Mouse (Mus musculus): ENCODE data around the gene Krtap8-1.

The Krtap8-1 gene

DNA sequence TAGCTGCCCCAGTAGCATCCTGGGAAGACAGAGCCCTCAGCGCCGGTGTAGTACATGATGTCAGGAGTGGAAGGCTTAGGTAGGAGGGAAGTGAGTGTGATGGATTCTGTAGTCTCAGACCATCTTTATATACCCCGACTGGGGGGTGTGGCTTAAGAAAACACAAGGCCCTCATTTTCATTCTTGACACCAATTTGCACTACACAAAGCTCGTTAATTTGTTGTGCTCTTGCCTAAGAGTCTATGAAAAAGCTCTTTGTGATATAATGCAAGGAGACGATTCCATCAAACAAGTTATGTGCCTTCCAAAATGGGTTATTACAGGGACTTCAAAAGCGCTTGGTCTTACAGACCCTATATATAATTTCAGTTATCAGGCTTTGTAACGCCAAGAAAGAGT, at the start of gene Krtap8-1:
Gene Krtap8-1, minus strand, starts transcription at position 101 of the 400 bp plus-strand sequence.
- ATAC-seq (ENCODE audit: low TSS enrichment): no peak

DNA sequence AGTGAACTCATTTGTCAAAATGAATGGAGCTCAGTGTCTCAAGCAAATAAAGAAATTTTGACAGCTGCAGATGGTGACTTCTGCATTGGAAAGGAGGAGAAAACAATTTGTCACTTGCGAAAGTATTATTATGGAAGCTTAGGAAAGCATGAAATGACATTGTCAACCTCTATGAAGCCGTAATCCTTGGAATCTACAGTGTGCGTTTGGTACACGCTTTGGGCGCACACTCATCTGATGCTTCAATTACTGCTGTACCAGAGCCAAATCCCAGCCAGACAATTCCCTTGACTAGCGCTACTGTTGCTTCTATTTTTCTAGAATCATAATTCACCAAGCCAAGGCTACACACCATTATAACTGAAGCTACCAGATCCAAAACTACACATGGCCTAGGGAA, 49.6 kb upstream of the Krtap8-1 start:
- no peak for ATAC-seq (ENCODE audit: low TSS enrichment)

DNA sequence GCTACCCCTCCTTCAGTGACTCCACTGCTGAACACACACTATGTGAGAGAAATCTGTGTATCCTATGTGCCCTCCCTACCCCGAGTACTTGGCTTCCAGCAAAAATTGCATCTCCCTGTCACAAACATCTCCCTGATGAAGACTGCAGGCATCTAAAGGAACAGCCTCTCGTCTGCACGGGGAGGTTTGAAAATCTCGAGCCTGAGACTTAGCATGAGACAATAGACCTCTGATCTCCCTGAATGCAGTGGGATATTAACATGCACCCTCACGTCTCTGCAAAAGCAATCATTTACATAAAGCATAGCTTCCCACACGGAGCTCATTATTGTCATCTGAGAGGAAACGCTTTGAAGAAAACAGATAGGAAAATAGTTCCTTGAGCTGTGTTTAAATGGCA, 42.8 kb upstream of the Krtap8-1 start:
- peak; percentile 50 for ATAC-seq (ENCODE audit: low TSS enrichment)

DNA sequence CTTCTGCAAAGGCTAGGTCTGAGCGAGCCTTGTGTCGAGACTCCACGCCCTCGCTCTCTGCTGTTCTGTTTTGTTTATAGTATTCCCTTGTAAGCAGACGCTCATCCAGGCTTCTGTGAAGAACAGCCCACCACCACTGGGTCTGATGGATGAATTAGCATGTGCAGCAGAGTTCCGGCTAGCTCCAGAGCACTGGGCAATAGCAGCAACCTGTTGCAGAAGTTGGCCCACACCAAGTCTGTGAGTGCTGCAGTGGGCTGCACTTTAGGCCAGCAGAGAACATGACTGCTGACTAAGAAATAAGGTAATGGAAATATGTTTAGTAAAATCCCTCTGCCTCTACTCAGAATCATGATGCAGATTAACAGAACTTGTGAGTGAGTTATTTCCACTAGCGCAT, 42.1 kb upstream of the Krtap8-1 start:
- ATAC-seq (ENCODE audit: low TSS enrichment): no peak

DNA sequence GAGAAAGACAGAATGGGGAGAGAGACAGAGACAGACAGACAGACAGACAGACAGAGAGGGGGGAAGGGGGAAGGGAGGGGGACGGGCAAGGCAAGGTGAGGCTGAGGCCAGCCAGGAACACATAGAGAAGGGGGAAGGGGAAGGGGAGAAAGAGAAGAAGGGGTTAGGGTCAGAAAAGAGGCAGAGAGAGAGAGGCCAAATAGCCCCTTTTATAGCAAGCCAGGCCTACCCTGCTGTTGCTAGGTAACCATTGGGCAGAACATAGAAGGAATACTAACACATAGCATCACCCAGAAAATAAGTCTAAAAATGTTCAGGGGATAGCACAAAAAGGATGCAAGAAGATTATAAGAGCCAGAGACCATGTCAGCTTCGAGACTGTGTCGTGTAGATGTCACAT, 40.6 kb upstream of the Krtap8-1 start:
- peak; percentile 69; the same call in 1 of the 2 replicates for ATAC-seq (ENCODE audit: low TSS enrichment)

GRCm38 (mm10) chr16:89520996-89521395, 33.2 kb upstream of the Krtap8-1 start:
- no peak for ATAC-seq (ENCODE audit: low TSS enrichment)

DNA sequence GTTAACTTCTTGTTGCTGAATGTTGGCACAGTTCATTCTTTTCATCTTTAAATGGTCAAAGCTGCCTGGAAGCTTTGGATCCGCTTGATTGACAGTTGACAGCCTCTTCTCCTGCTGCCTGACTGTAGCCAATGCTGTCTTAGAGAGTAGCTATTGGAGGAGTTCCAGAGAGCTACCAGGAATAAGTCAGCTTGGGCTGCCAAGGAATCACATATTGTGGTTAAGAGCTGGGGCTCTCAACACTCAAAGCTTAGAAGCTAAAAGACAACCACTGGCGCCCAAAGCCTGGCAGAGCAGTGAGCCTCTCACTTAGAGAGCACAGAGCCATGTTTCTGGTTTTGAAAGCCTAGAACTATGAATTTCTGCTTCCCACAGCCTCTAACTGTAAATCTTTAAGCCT, 32.8 kb upstream of the Krtap8-1 start:
- peak; percentile 73 for ATAC-seq (ENCODE audit: low TSS enrichment)

DNA sequence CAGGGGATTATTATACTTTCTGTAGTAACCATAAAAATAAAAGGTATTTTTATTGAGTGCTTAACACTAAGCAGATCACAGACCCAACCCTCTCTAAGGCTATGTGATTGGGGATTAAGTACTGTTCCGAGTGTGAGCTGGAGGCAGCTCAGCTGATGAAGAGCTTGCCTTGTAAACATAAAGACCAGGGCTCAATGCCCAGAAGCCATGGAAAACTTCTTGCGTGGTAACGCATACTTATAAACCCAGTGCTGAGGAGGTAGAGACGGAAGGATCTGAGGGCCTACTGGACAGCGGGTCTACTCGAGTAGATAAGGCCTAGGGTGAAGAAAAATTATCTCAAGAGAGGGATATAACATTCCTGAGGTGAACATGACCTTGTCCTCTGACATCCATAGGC, 32.3 kb upstream of the Krtap8-1 start:
- ATAC-seq (ENCODE audit: low TSS enrichment): no peak

- ATAC-seq (ENCODE audit: low TSS enrichment): 0 out of 2 replicates have a peak, but pooled peaks have one; percentile 71
Observed at GRCm38 (mm10) chr16:89517635-89518034, 29.9 kb upstream of the Krtap8-1 start.

DNA sequence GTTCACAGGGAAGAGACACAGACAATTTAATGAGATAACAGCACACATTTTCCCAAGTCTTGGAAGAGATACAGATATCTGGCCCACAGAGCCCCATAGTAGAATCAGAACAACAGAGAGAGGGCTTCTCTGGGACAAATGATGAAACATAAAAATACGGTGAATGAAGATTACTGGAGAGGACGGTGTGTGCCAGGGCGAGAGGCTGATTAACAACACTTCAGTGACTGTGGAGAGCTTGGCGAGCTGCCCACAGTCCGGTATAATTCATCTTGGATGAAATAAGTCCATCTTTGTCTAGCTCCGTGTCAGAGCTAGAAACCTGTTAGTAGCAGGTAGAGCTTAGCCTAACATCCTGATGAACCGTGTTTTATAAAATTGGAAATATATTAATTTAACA, 25.7 kb upstream of the Krtap8-1 start:
- ATAC-seq (ENCODE audit: low TSS enrichment): no peak

GRCm38 (mm10) chr16:89508223-89508622, 20.5 kb upstream of the Krtap8-1 start, which contains the start of gene Krtap7-1:
Krtap7-1 (minus strand) TSS chr16:89508323.
- no peak for ATAC-seq (ENCODE audit: low TSS enrichment)

GRCm38 (mm10) chr16:89503571-89503970, 15.8 kb upstream of the Krtap8-1 start:
- no peak for ATAC-seq (ENCODE audit: low TSS enrichment)

DNA sequence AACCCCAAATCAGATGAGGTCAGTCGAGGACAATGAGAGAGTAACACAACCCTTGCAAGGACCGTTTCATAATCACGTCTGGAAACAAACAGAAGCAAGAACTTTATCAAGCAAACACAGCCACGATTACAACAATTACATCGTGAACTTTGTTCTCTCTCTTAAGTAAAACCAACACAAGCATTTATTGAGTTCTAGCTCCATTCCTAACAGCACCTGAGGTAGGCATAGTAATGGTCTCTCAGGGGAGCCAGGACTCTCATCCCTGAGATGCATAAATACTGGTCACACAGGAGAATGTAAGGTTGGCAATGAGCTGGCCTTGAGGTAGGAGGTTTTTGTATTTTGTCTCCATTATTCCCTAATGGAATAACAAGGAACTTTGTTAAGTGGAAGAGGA, 14.1 kb upstream of the Krtap8-1 start:
- ATAC-seq (ENCODE audit: low TSS enrichment): no peak

DNA sequence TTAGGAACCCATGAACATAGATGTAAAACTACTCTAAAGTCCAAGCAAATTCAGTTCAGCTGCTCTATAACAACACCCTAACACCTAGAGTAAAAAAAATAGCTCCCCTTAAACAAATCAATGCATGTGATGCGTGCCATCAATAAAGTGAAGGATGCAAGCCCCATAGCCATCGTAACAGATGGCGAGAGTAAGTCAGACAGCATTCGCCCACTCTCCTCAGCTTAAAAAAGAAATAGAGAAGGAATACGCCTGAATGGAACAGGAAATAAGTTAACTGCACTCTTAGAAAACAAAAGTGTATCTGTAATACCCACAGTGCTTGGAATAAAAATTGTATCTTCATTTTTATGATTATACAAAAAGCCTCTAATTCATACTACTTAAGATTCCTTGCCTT, 9.2 kb upstream of the Krtap8-1 start:
- peak; percentile 97 for ATAC-seq (ENCODE audit: low TSS enrichment)

DNA sequence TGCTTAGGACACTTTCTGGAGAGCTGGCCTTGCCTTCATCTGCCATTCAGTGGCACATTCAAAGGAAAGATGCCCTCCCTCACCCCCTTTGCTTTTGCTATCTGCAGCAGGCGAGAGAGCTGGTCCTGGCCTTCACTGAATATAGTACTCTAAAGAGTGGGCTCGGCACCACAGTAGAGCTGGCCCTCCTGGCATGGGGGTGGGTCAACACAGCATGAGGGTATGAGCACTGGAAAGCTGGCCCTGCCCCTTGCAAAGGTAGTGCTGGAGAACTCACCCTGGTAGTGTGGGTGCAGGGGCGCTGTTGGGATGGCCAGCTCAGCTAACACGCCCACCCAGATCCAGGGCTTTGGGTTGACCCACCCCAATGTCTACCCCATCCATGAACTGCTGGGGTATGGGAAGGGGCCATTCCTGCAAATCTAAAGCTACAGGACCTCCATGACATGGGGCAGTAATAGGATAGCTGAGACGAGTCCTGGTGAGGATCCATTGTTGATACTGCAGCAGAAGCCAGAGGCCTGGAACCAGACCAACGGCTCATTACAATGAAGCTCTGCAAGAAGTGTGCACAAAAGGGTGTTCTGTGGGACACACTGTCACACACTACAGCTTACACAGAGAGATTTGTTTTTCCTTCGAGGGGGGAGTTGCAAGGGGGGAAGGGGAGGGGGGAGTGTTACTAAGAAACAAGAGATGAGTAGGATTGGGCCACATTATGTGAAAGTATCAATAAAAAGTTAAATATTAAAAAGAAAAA, 7.8 kb upstream of the Krtap8-1 start:
- ATAC-seq (ENCODE audit: low TSS enrichment): peak; percentile 54; the same call in 1 of the 2 replicates

DNA sequence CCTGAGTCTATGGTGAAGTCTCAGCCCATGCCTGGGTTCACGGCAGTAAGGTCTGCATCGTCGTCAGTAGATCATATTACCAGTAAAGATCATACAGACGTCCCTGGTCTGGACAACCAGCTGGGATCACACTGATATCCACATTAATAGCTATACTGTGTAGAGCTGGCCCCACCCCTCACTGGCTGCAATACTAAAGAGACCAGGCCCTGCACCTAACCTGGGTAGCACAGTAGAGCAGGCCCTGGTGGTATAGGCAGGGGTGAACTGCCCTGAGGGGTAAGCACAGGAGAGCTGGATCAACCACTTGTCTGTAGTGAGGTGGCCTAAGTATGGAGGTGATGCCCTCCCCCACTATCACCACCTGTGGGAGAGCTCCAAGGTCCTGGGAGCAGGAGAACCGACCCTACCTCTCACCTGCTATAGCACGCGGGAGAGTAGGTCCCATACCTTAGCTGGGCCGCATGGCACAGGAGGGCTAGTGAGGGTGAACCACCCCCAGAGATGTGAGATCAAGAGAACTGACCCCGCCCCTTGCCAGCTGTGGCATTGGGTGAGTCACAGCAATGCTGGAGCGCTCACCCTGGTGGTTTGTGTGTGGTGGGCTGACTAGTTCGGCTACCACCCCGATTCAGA, 10.0 kb downstream of the Krtap8-1 start:
- ATAC-seq (ENCODE audit: low TSS enrichment): no peak

- ATAC-seq (ENCODE audit: low TSS enrichment): no peak
Observed at GRCm38 (mm10) chr16:89461189-89461588, 26.6 kb downstream of the Krtap8-1 start.
